Mouse (Mus musculus) liver, postnatal 0 days (tissue): ENCODE results near the gene Gcc2. TPM values are rescaled to one million over a fixed set of nuclear protein-coding genes. Genes with fewer than 3 reads are reported as not detected.

Experiments
- ATAC-seq: fragments of 200-750 bp; cut with Nextera tagmentation; 2 replicates; pipeline ENCODE4 v1.8.0; 2017; ENCODE audit warnings: mild to moderate bottlenecking, moderate library complexity
- DNase-seq: peaks from one replicate; pipeline ENCODE4 v3.0.0-alpha.2; 2016
- H3K27ac ChIP-seq: fragments of 300-500 bp; sonication (generic); 2 replicates; pipeline ENCODE4 v1.5.1; 2014; ENCODE audit warnings: antibody characterized with exemption, moderate library complexity, mild to moderate bottlenecking, low read depth
- H3K27me3 ChIP-seq: fragments of 300-500 bp; sonication (generic); 2 replicates; pipeline ENCODE4 v1.6.1; 2014; ENCODE audit warnings: low read length, control low read depth, mixed read lengths; ENCODE audit not compliant: insufficient read depth
- H3K36me3 ChIP-seq: fragments of 300-500 bp; sonication (generic); replicated peaks from 2 replicates; pipeline ENCODE4 v1.6.1; 2014; ENCODE audit warnings: mild to moderate bottlenecking, control low read depth, low read length, moderate library complexity, mixed read lengths; ENCODE audit not compliant: insufficient read depth
- H3K4me1 ChIP-seq: fragments of 300-500 bp; sonication (generic); 2 replicates; pipeline ENCODE4 v1.6.1; 2014; ENCODE audit warnings: antibody characterized with exemption, mild to moderate bottlenecking, control low read depth; ENCODE audit not compliant: insufficient read depth
- H3K4me2 ChIP-seq: fragments of 300-500 bp; sonication (generic); 2 replicates; pipeline ENCODE4 v1.6.1; 2014; ENCODE audit warnings: low read depth, mild to moderate bottlenecking, low read length, moderate library complexity, mixed read lengths
- H3K4me3 ChIP-seq: fragments of 300-500 bp; sonication (generic); 2 replicates; pipeline ENCODE4 v1.5.1; 2014; ENCODE audit warnings: low read depth, low read length
- H3K9ac ChIP-seq: fragments of 300-500 bp; sonication (generic); replicated peaks from 2 replicates; pipeline ENCODE4 v1.6.1; 2014; ENCODE audit warnings: mild to moderate bottlenecking, moderate library complexity
- H3K9me3 ChIP-seq: fragments of 300-500 bp; sonication (generic); 2 replicates; pipeline ENCODE4 v1.6.1; 2016; ENCODE audit warnings: mild to moderate bottlenecking, control low read depth, low read length, mixed read lengths
- CTCF ChIP-seq: sonication (generic); IDR thresholded peaks from 2 replicates; pipeline ENCODE4 v1.5.1; 2016; ENCODE audit warnings: antibody characterized with exemption, low read depth
- EP300 ChIP-seq: IDR thresholded peaks from 2 replicates; pipeline ENCODE4 v1.6.1; 2016; ENCODE audit warnings: antibody characterized with exemption, low read depth, mild to moderate bottlenecking
- WGBS: fragments of 180-500 bp; shearing (Covaris S2); extraction: QIAGEN DNeasy Blood & Tissue Kit; methylation state at CpG from one replicate; pipeline ENCODE4 v1.1.7; 2014; ENCODE audit not compliant: insufficient replicate concordance; 5-methylcytosine and 5-hydroxymethylcytosine counted together
- polyA plus RNA-seq: library from polyadenylated mRNA; unstranded; fragments of >200 nt; fragmentation: Nextera tagmentation; extraction: Ambion mirVana; gene quantifications from 2 replicates; pipeline ENCODE4 v1.2.1, GENCODE M21; 2015

The Gcc2 gene
- polyA plus RNA-seq, 1 experiment from 2014 or later, result 34.0 TPM

GRCm38 (mm10) chr10:58258466-58258865, 3.2 kb downstream of the Gcc2 start:
- Histone ChIP-seq H3K27me3 (no peaks in the 10 kb centered on the region), H3K4me2 (no peak overlapping the region), H3K9me3 (no peaks in the 10 kb centered on the region), H3K27ac (no peak overlapping the region), H3K4me1 (peaks cover 19% of the 10 kb centered on the region), H3K9ac (no peak overlapping the region), H3K36me3 (peaks cover 30% of the 10 kb centered on the region), H3K4me3 (no peak overlapping the region)
- WGBS, result 67% methylated on average over 5 of the region's 5 CpGs
- DNase-seq (no peak), ATAC-seq (no peak)
- TF ChIP-seq EP300 (no peak), CTCF (peak; percentile 42)

- TF ChIP-seq CTCF (no peak), EP300 (no peak)
- no peak for ATAC-seq
These were observed 26.9 kb downstream of the Gcc2 start for GRCm38 (mm10) chr10:58282238-58282637.

GRCm38 (mm10) chr10:58290742-58291141, 35.4 kb downstream of the Gcc2 start:
- 53% methylated on average over 3 of the region's 3 CpGs for WGBS
- Histone ChIP-seq H3K4me3 (no peak overlapping the region), H3K36me3 (peaks cover 63% of the 10 kb centered on the region), H3K9me3 (no peaks in the 10 kb centered on the region), H3K27ac (no peak overlapping the region), H3K4me2 (no peak overlapping the region), H3K27me3 (no peaks in the 10 kb centered on the region), H3K4me1 (no peaks in the 10 kb centered on the region), H3K9ac (no peak overlapping the region)
- TF ChIP-seq CTCF (no peak), EP300 (0 out of 2 replicates have a peak, but pooled peaks have one; percentile 11)
- ATAC-seq (no peak), DNase-seq (no peak)

More at GRCm38 (mm10) chr10:58282238-58282637, 26.9 kb downstream of the Gcc2 start:
- WGBS, result 80% methylated on average over 7 of the region's 7 CpGs
- Histone ChIP-seq H3K27me3 (no peaks in the 10 kb centered on the region), H3K27ac (no peak overlapping the region), H3K4me1 (no peaks in the 10 kb centered on the region), H3K9ac (no peak overlapping the region), H3K4me3 (no peak overlapping the region), H3K9me3 (no peaks in the 10 kb centered on the region), H3K4me2 (no peak overlapping the region), H3K36me3 (peaks cover 27% of the 10 kb centered on the region)
- no peak for DNase-seq

GRCm38 (mm10) chr10:58294246-58294645, 38.9 kb downstream of the Gcc2 start:
- WGBS, result 82% methylated on average over 3 of the region's 3 CpGs

GRCm38 (mm10) chr10:58295605-58296004, 40.3 kb downstream of the Gcc2 start:
- TF ChIP-seq CTCF (no peak), EP300 (no peak)
- H3K27me3 ChIP-seq, result no peaks in the 10 kb centered on the region
- no peak overlapping the region for H3K9ac ChIP-seq
- WGBS, result 78% methylated on average over 3 of the region's 3 CpGs
- ATAC-seq (peak; percentile 57), DNase-seq (no peak)
- H3K36me3 ChIP-seq, result peaks cover 72% of the 10 kb centered on the region
- no peak overlapping the region for H3K27ac ChIP-seq
- H3K4me3 ChIP-seq, result no peak overlapping the region
- no peaks in the 10 kb centered on the region for H3K4me1 ChIP-seq
- no peak overlapping the region for H3K4me2 ChIP-seq
- no peaks in the 10 kb centered on the region for H3K9me3 ChIP-seq

More at GRCm38 (mm10) chr10:58294246-58294645, 38.9 kb downstream of the Gcc2 start:
- ATAC-seq, result no peak
- Histone ChIP-seq H3K4me3 (no peak overlapping the region), H3K27ac (no peak overlapping the region), H3K36me3 (peaks cover 71% of the 10 kb centered on the region), H3K4me2 (no peak overlapping the region), H3K9ac (no peak overlapping the region), H3K9me3 (no peaks in the 10 kb centered on the region), H3K27me3 (no peaks in the 10 kb centered on the region), H3K4me1 (no peaks in the 10 kb centered on the region)
- DNase-seq, result no peak
- TF ChIP-seq EP300 (no peak), CTCF (no peak)

- H3K9ac ChIP-seq, result no peak overlapping the region
- H3K27ac ChIP-seq, result no peak overlapping the region
- H3K27me3 ChIP-seq, result no peaks in the 10 kb centered on the region
- 90% methylated on average over 7 of the region's 7 CpGs for WGBS
- ATAC-seq, result no peak
- DNase-seq, result no peak
- no peak overlapping the region for H3K4me3 ChIP-seq
- no peak for TF ChIP-seq EP300
- no peak for TF ChIP-seq CTCF
- H3K4me2 ChIP-seq, result no peak overlapping the region
- peaks cover 29% of the 10 kb centered on the region for H3K36me3 ChIP-seq
- no peaks in the 10 kb centered on the region for H3K4me1 ChIP-seq
- H3K9me3 ChIP-seq, result no peaks in the 10 kb centered on the region
These were observed 49.7 kb downstream of the Gcc2 start for GRCm38 (mm10) chr10:58304996-58305395.

GRCm38 (mm10) chr10:58306897-58307296, 51.6 kb downstream of the Gcc2 start:
- Histone ChIP-seq H3K9ac (no peak overlapping the region), H3K27ac (no peak overlapping the region), H3K4me1 (no peaks in the 10 kb centered on the region), H3K4me3 (no peak overlapping the region), H3K36me3 (peaks cover 26% of the 10 kb centered on the region), H3K27me3 (no peaks in the 10 kb centered on the region), H3K4me2 (no peak overlapping the region), H3K9me3 (no peaks in the 10 kb centered on the region)
- WGBS, result 76% methylated on average over 3 of the region's 3 CpGs
- ATAC-seq (no peak), DNase-seq (no peak)
- TF ChIP-seq EP300, result no peak
- no peak for TF ChIP-seq CTCF
